Mouse (Mus musculus) brain, embryonic 14.5 days (tissue): ENCODE results near the gene Irf3. TPM values are rescaled to one million over a fixed set of nuclear protein-coding genes. Genes with fewer than 3 reads are reported as not detected.

Experiments
- DNase-seq: peaks from one replicate; pipeline ENCODE4 v3.0.0-alpha.2; 2011; ENCODE audit warnings: low read depth
- CTCF ChIP-seq: fragments of 200-500 bp; IDR thresholded peaks from 2 replicates; pipeline ENCODE4 v1.5.1; 2012; ENCODE audit warnings: inconsistent platforms, mild to moderate bottlenecking, moderate library complexity, borderline replicate concordance; ENCODE audit not compliant: insufficient read depth, insufficient read length; ENCODE audit errors: extremely low read depth
- POLR2A ChIP-seq: fragments of 200-500 bp; IDR thresholded peaks from 2 replicates; pipeline ENCODE4 v1.6.1; 2012; ENCODE audit warnings: mild to moderate bottlenecking, inconsistent platforms, borderline replicate concordance; ENCODE audit not compliant: poor library complexity, insufficient read depth, insufficient read length, severe bottlenecking; ENCODE audit errors: extremely low read depth
- polyA plus RNA-seq: library from polyadenylated mRNA; depleted of rRNA; stranded (reverse); fragments of >200 nt; gene quantifications from 2 replicates; pipeline ENCODE4 v1.2.3, GENCODE M21; 2012

The Irf3 gene
- polyA plus RNA-seq, 1 experiment: 84.4 TPM

- no peak for TF ChIP-seq POLR2A
- TF ChIP-seq CTCF: no peak
- no peak for DNase-seq
These were observed 3.2 kb downstream of the Irf3 start for GRCm38 (mm10) chr7:45000539-45001114.

- TF ChIP-seq CTCF (no peak), POLR2A (no peak)
These were observed 5.0 kb downstream of the Irf3 start for GRCm38 (mm10) chr7:45002440-45002839.

GRCm38 (mm10) chr7:45004546-45004945 is 7.1 kb downstream of the Irf3 start:
- no peak for DNase-seq
- TF ChIP-seq CTCF (no peak), POLR2A (no peak)

More at GRCm38 (mm10) chr7:45002440-45002839, 5.0 kb downstream of the Irf3 start:
- DNase-seq: no peak

GRCm38 (mm10) chr7:45005321-45005992 is 8.0 kb downstream of the Irf3 start:
- DNase-seq: no peak
- TF ChIP-seq CTCF (no peak), POLR2A (no peak)

- DNase-seq: no peak
- TF ChIP-seq CTCF (no peak), POLR2A (no peak)
These were observed 9.1 kb downstream of the Irf3 start for GRCm38 (mm10) chr7:45006503-45006902.

GRCm38 (mm10) chr7:45007141-45007540 is 9.7 kb downstream of the Irf3 start:
- TF ChIP-seq CTCF (no peak), POLR2A (no peak)
- DNase-seq: no peak

- no peak for DNase-seq
- TF ChIP-seq POLR2A (no peak), CTCF (no peak)
These were observed 10.4 kb downstream of the Irf3 start for GRCm38 (mm10) chr7:45007846-45008245.

- TF ChIP-seq POLR2A (no peak), CTCF (no peak)
- no peak for DNase-seq
These were observed 11.0 kb downstream of the Irf3 start for GRCm38 (mm10) chr7:45008411-45008810.

GRCm38 (mm10) chr7:45012011-45012410 is 14.6 kb downstream of the Irf3 start:
- TF ChIP-seq CTCF (no peak), POLR2A (no peak)
- DNase-seq: no peak

- no peak for DNase-seq
- TF ChIP-seq POLR2A (no peak), CTCF (no peak)
These were observed 15.4 kb downstream of the Irf3 start for GRCm38 (mm10) chr7:45012824-45013223.

GRCm38 (mm10) chr7:45013366-45014095 is 16.1 kb downstream of the Irf3 start:
- DNase-seq: no peak
- TF ChIP-seq CTCF (no peak), POLR2A (no peak)
